Mouse (Mus musculus): ENCODE data around the gene Gcnt1. TPM values are rescaled to one million over a fixed set of nuclear protein-coding genes. Genes with fewer than 3 reads are reported as not detected.

Gene Gcnt1
- total RNA-seq (2023) = 3.3 TPM

DNA sequence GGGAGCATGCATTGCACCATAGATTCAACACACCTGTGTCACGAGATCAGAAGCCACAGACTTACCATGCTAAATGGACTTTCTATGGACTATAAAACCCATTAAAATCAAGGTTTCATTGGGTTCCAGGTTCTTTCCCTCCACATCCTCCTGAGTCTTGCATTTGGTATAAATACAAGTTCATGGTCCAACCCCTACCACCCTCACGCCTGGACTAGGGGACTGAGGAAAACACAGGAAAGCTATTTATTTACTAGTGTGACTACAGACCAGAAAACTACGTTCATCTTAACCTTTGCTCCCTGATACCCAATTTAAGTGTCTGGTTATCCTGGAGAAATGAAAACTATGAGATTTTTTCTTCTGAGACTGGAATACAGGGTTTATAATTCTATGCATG, at the start of gene Gcnt1:
Gene Gcnt1 (minus strand): TSS at position 144 of the 400 bp plus-strand sequence.

DNA sequence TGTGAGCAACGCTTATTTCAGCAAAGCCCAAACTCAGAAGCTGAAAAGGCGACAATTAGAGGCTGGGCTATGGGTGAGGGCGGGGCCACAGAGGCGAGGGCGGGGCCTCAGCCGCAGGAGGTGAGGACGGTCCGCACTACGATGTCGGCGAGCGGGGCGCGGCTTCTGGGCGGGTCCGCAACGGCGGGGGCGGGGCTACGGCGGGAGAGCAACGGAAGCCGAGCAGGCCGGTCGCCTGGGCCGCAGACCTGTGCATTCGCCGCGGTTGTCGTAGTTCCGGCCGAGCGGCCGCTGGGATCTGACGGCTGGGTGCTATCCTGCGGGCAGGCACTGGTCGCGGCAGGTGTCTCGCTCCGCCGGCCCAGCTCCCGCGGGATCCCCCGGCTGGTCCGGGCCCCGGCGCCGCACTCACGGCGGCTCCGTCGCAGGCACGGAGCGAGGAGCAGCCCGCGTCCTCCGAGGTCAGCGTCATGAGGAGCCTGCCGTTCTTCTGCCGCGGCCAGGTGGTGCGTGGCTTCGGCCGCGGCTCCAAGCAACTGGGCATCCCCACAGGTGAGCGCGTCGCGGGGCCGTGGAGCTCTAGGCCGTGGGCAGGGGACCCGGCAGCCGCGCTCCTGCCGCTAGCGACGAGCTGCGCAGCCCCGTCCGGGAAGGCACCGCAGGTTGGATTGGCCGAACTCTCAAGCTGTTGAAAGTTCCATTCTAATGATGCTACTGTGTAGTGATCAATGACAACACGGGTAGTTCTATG, 21.4 kb upstream of the Gcnt1 start, which contains the start of gene Rfk:
Gene Rfk (plus strand): TSS at position 203 of the 751 bp plus-strand sequence.

Other genes starting within 250 kb of the Gcnt1 start
- 43.9 TPM for gene Rfk, start 21.2 kb upstream of the Gcnt1 start, total RNA-seq (2023)